Mouse (Mus musculus) testis, postnatal 10 days (tissue): ENCODE results near the gene Tsnaxip1.
A peak's percentile ranks its signal among the peaks of the same experiment; 100 is the strongest.
"Not testable (repeated sequence)": the region's sequence is repeated elsewhere in the genome, so short reads cannot be mapped to it uniquely, and the experiment has no call there.

Source experiments
- DNase-seq: peaks from one replicate; pipeline ENCODE4 v3.0.0; 2021; ENCODE audit warnings: low spot score

Tsnaxip1 gene

GRCm38 (mm10) chr8:105819659-105820058, 7.9 kb upstream of the Tsnaxip1 start:
- DNase-seq, result no peak

- no peak for DNase-seq
These were observed 6.6 kb upstream of the Tsnaxip1 start for GRCm38 (mm10) chr8:105820925-105821324.

GRCm38 (mm10) chr8:105825506-105825905, 2.0 kb upstream of the Tsnaxip1 start:
- no peak for DNase-seq

GRCm38 (mm10) chr8:105826379-105826778, 1.2 kb upstream of the Tsnaxip1 start:
- no peak for DNase-seq

- not testable (repeated sequence) for DNase-seq
These were observed 6.2 kb downstream of the Tsnaxip1 start for GRCm38 (mm10) chr8:105833740-105834139.

GRCm38 (mm10) chr8:105835318-105835717, 7.8 kb downstream of the Tsnaxip1 start:
- DNase-seq, result peak; percentile 76

- DNase-seq, result no peak
These were observed 9.5 kb downstream of the Tsnaxip1 start for GRCm38 (mm10) chr8:105836991-105837390.

GRCm38 (mm10) chr8:105839209-105839608, 11.7 kb downstream of the Tsnaxip1 start:
- no peak for DNase-seq

GRCm38 (mm10) chr8:105846678-105847077, 19.1 kb downstream of the Tsnaxip1 start:
- DNase-seq, result no peak

GRCm38 (mm10) chr8:105850014-105850413, 22.5 kb downstream of the Tsnaxip1 start:
- no peak for DNase-seq

- no peak for DNase-seq
These were observed 23.1 kb downstream of the Tsnaxip1 start for GRCm38 (mm10) chr8:105850611-105851010.

GRCm38 (mm10) chr8:105851651-105852143, 24.2 kb downstream of the Tsnaxip1 start:
- DNase-seq, result peak; percentile 92

GRCm38 (mm10) chr8:105852146-105852729, 24.7 kb downstream of the Tsnaxip1 start:
- DNase-seq, result no peak

GRCm38 (mm10) chr8:105853178-105853577, 25.6 kb downstream of the Tsnaxip1 start, which contains the start of gene Cenpt:
TSS of gene Cenpt (minus strand) at chr8:105853278.
- no peak for DNase-seq

GRCm38 (mm10) chr8:105854303-105854702, 26.8 kb downstream of the Tsnaxip1 start:
- no peak for DNase-seq

- peak; percentile 97 for DNase-seq
These were observed 27.2 kb downstream of the Tsnaxip1 start, which contains the start of gene Thap11 for GRCm38 (mm10) chr8:105854715-105855216. TSS of gene Thap11 (plus strand) at chr8:105855132.

- peak; percentile 67 for DNase-seq
These were observed 28.0 kb downstream of the Tsnaxip1 start for GRCm38 (mm10) chr8:105855248-105856167.

GRCm38 (mm10) chr8:105856168-105856835, 28.8 kb downstream of the Tsnaxip1 start:
- DNase-seq, result no peak

GRCm38 (mm10) chr8:105858495-105858894, 31.0 kb downstream of the Tsnaxip1 start:
- DNase-seq, result no peak

- no peak for DNase-seq
These were observed 31.8 kb downstream of the Tsnaxip1 start for GRCm38 (mm10) chr8:105859314-105859713.

GRCm38 (mm10) chr8:105860143-105860981, 32.8 kb downstream of the Tsnaxip1 start, which contains the start of gene Nutf2:
TSS of gene Nutf2 (plus strand) at chr8:105860580.
- peak; percentile 90 for DNase-seq
